Mouse (Mus musculus) common myeloid progenitor, adult 5-6 weeks (primary cell): ENCODE measurements at regions not wholly inside any gene's neighbourhood (a gene's known extent, or its start where the extent isn't known, plus 50 kb on each side); places are given as distances from the start of the nearest gene placed in this dataset.
A peak's percentile ranks its signal among the peaks of the same experiment; 100 is the strongest.

Source experiments
- ATAC-seq: replicated peaks from 2 replicates; pipeline ENCODE4 v1.8.0; 2016; ENCODE audit warnings: low read depth, mild to moderate bottlenecking, moderate TSS enrichment, inconsistent platforms; ENCODE audit not compliant: poor library complexity, severe bottlenecking

DNA sequence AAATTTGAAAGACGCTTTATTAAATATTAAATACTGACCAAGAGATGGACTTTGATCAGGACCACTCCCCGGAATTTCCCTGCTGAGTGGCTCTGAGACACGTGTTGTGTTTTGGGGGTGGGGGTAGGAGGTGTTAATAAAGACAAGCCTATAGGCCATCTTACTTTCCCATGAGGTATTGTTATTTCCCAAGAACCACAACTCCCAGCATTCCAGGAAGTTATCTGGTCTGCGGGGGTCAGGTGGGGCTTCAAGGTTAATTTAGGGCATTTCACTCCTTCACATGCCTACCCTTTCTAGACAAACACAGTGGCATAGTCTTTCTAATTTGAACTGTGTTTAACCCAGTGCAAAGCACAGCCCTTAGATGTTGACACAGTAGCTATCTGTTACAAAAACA, 209.0 kb downstream of the Ktn1 start:
- no peak for ATAC-seq

DNA sequence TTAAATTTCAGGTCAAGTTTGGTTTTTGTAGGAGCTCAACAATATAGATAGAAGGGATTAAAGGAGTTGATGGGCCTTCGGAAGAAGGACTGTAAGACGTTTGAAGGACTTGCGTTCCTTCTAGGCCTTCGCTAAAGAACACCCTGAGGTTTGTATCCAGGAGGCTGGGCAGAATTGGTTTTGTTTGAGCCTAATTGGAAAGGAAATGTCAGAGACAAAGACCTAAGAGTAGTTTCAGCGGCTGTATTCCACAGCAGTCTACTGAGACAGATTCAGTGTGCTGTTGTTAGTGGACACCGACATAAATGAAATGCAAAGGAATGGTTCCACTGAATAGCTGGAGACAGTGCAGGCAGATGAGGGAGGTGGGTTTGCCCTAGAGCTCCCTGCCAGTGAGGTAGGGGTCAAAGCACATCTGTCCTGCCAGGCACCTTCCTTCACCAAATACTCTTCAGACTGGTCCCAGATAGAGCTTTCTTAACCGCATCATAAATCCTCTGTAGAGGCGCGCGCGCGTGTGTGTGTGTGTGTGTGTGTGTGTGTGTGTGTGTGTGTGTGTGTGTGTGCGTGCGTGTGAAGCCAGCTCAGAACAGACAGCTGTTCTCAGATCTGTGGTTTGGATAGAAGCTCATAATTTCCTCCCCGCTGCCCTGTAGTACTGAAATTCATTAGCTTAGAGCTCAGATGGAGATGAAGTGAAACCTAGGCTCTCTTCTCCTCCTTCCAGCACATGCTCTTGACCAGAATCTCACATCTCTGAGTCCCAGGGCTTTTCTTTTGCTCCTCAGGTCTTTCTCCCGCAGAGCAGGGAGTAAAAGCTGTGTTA, 209.7 kb downstream of the Ktn1 start:
- peak; percentile 77 for ATAC-seq

DNA sequence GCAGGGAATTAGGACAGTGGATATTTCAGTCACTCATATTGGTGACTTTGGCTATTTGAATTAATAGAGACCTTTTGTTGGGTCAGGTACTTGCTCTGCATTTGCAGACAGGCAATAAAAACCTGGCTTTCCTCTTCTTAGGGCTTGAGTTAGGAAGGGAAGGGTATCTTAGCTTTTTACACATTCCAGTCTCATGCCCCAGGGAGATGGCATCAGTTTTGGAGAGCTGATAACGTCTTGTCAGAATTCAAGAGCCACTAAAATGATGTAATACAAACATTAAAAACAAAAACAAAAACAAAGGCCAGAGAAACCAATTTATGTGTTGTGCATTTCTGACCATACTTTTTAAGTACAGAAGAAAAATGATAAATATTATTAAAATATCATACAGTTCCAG, 214.3 kb downstream of the Ktn1 start:
- no peak for ATAC-seq

DNA sequence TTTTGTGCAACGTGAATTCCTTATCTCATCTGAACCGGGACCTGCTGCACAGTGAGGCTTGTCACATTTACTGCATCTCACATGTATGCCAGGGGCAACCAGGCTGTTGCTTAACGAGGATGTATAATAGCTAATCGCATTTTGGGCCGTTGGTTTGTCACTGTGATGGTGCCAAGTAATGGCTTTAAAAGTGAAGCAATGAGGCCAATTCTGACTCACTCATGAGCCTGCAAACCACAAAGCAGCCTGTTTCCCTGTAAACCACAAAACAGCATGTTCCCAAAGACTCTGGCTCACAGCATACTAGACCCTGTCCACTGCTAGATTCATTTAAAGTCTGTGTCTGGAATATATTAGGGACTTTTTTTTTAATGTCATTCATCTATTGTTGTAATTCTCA, 214.8 kb downstream of the Ktn1 start:
- ATAC-seq: peak; percentile 85

DNA sequence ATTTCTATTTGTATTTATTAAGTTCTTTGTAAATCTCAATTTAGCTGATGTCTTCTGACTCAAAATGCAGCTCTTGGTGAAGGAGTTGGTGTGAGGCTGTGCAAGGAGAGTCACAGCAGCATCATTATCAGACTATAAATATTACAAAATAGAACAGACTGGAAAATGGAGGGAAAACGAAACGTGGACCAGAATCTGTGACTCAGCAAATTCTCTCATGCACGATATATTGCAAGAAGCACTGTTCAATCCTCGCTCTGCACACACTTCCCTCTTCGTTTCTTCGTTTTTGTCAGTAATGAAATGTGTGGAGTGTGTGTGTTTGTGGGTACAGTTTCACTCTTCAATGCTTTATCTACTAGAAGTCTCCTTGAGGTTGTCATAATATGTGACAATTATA, 215.5 kb downstream of the Ktn1 start:
- ATAC-seq: peak; percentile 43

DNA sequence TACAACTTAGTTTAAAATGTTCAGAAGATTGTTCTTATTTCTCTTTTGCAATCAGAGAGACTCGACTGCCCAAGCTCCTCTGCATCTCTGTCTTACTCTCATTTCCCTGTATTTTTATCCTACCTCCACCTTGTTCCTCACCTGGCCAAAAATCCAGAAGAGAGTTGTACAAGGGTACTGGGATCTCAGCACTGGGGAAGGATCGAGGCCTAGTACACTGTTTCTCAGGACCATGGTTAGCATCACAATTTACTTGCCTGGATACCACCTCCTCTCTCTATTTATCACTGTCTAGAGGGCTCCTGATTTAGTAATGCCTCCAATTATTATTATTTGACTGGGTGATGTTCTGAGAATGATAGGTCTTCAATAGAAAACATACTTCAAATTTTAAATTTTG, 218.8 kb downstream of the Ktn1 start:
- ATAC-seq: no peak

DNA sequence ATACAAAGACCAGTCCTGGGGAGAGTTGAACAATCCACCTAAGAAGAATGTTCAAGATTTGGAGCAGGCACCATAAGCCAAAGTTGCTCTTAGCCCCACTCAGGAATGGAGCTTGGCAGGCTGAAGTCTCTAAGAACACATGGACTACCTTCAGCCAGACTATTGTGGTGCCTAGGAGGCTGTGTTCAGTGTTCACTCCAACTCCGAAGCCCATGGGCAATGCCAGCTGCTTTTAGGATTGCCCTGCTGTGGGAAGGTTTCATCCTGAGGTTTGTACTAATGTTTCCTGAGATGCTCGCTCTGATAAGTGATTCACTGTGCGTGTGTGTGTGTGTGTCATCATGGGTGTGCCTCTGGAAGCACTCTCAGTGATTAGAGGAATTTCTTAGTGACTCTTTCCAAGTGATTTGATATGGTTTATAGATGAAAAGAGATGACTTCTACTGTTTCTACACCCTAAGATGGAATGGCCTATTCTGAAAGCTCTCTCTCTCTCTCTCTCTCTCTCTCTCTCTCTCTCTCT, 220.1 kb downstream of the Ktn1 start:
- no peak for ATAC-seq

DNA sequence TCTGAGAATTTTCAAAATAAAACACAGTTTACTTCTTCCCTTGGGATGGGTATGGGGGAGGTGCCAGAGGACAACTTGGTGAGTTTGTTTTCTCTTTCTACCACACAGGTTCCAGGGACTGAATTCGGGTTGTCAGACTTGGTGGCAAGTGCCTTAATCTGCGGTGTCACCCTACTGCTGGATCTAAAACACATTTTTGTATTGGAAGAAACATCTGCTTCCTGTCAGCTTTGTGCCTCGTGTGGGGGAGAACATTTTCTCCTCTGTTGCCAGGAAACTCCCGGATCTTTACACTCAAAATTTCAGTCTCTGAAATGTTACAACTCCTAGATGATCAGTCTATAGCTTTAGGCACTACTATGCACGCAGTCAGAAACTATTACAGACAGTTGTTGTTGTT, 228.3 kb downstream of the Ktn1 start:
- peak; percentile 71 for ATAC-seq

DNA sequence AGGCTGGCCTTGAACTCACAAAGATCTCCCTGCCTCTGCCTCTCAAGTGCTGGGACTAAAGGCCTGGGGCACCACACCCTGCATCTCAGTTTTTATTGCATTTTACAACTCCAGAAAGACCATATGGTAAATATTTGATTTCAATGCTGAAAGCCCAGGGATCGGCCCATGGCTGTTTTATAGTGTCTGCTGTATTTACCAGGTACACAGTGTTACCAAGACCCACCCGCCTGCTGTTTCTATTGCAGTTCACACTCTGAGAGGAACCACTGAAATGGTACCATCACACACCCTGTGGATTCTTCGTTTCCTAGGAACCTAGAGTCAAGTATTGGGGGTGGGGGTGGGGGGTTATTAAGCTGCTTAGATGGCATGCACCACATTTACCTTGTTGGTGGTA, 228.9 kb downstream of the Ktn1 start:
- ATAC-seq: no peak

DNA sequence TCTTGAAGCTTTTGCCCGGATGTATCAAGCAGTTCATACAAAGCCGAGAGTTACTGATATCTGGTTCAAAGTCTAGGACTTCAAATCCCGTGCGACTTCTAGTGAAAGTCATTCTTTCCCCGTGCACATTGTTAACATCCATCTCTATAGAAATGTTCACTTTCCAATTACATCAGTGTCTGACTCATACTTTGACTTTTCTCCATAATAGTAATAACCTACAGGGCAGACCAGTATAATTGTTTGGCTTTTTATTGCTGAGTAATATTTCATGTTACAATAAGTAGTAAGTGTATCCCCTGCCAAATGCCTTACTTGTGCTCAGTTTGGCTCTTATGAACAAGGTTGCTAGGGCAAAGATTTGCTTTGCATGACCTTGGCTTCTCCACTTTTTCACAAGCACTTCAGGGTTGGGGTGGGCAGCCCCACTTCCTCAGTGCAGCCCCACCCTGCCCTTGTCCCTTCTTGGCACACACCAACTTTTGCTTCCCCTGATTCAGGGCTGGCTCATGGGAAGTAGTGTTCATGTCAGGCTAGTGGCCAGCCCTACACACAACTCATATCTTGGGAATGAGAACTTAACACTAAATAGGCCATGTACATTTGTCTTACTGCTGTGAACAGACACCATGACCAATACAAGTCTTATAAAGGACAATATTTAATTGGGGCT, 229.7 kb downstream of the Ktn1 start:
- no peak for ATAC-seq

DNA sequence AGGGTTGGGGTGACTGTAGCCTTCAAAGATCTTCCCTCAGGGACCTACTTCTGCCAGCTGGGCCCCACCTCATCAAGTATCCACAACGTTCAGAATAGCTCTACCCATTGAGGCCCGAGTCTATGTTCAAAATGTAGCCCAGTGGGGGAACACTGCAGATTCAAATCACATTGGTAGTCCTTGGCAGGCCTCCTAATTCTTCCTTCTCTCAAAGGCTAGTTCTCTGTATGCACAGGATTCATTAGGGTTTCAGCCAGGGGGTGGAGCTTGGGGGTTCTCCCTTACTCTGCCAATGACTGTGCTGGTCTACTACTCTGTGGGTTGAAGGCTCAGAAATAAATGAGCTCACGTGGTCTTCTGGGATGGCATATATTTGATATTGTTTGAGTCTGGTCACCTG, 235.3 kb upstream of the Peli2 start:
- no peak for ATAC-seq

DNA sequence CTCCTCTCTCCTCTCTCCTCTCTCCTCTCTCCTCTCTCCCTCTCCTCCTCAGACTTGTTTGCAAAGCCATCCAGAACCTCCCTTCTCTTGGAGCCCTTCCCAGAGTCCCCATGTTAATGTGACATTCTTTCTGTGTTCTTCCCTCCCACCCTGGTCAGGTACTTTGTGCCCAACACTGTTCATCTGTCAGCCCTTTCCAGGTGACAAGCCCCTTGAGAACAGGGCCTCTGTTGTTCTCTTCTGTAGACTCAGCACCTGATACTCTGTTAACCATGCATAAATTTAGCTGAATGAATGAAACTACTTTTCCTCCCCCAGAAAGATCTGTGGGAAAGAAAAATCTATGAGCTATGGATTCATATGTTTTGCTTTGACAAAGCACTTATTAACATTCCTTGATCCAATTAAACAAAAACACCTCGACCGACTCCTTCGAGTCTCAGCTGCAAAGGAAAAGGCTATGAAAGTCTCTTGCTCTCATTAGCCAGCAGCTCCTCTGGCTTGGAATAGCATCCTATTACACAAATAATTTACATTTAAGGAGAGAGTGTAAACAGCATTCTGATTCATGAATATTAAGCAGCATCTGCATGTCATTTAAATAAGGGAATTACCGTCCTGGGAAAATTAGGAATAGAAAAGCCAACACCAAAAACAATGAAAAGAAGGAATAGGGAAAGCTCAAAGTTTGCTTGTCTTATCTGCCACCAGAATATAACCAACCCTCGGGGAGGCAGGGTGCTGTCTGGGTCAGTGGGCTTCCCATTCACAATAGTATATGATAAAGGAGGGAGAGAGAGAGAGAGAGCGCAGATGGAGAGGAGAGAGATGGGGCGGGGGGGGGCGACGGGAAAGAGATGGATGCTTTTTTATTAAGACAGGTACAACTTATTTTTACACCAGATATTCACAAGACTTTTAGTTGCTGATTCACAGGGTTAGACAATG, 230.1 kb upstream of the Peli2 start:
- no peak for ATAC-seq

DNA sequence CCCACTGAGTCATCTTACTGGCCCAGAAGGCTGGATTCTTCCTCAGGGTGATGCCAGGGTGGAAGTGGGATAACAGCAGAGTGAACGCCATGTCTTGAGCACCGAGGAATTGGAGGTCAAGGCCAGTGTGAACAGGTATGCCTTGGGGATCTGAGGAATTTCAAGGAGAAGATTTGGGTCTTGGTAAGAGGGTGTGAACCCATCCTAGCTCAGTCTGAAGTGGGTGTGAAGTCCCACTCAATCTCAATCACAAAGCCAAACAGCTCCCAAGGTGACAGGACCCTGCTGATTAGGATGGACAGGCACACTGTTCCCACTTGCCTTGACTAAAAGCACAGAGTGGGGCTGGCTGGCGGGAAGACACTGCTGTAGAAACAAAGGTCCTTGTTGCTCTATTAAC, 224.0 kb upstream of the Peli2 start:
- ATAC-seq: no peak

DNA sequence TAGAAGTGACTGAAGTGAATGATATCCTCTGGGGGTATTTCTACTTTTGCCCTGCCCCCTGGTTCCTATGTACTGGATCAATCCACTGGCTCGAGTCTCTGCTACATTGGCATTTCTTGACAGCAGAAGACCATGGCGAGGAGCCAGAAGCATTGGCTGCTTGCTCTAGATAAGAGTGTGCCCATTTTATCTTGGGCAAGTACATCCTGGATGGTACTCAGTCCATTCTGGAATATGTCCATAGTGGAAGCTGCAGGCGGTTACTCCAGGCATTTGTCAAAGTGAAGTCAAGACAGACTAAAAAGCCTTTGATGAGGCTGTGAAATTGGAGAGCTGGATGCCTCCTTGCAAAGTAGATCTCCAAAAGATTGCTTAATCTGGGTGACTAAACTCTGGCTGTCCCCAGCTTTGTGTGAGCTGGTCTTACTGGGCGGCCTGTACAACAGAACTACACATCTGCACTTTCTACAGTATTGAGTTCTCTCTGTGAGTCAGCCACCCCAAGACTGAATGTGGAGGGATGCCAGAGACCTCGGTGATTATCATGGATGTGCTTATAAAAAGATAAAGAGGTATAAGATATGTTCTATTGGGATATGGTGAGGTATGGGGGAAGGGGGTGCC, 222.6 kb upstream of the Peli2 start:
- peak; percentile 68 for ATAC-seq

DNA sequence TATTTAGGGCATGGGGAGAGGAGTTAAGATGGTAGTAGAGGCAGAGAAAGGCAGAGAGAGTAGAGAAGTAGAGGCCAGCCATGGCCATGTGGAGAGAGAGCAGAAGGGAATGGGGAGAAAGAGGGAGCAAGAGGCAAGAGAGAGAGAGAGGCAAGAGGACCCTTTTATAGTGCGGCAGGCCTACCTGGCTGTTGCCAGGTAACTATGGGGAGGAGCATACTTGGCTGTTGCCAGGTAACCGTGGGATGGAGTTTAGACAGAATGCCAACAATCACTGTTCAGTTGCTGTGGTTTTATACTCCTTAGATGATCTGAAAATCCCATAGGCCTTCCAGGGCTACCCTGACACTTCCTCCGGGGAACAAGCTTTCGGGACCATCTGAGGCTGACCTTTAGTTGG, 222.0 kb upstream of the Peli2 start:
- no peak for ATAC-seq

DNA sequence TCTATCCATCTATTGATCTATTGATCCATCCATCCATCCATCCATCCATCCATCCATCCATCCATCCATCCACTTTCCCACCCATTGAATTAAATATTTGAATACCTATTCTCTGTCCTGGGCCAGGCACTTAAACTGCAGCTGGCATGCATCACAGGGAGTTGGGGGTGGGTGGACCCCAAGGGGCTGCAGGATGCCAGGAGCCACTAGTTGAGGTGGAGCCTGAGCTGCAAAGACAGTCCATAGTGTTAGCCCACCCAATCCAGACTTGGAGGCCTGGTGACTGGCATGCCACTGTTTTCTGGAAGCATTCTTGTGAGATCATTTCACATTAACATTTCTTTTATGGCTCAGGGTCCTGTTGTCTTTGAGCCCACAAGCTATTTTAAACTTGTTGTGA, 215.3 kb upstream of the Peli2 start:
- no peak for ATAC-seq

DNA sequence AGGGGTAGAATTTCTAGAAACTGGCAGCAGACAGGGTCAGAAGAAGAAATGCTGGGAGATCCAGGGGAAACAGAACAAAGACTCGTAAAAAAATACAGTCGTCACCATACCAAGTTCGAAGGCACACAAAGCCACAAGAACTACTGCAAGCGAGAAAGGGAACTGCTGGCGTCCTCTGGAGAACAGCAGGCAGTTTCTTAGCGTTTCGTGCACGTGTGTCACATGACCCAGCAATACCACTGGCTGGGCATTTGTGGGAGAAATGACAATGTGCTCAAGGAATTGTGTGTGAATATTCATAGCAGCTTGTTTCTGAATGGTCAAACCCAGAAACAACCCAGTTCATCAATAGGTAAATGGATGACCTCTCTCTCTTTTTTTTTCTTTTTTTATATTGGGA, 211.5 kb upstream of the Peli2 start:
- peak; percentile 63 for ATAC-seq

DNA sequence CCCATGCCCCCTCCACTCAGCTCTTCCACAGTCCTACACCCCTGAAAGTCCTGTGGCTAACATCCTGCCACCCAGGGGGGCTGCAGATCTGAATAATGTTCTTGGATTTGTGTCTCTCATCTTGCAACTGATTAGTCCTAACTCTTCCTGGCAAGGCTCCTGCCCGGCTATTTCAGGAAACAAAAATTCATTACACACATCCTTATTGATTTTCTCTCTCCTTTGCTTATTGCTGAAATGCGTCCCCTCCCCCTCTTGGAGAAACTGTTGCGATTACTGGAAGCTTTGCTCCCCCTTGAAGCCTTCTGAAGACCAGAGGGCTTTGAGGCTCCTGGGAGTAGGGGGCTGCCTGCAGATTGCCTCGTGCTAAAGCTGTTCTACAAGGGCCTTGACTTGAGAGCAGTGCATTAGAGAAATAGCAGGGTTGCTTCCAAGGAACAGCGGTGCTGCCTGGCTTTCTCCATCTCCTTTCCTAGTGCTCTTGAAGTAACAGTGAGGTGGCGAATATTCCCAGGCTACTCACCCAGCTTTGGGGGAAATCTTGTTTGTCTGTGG, 209.8 kb upstream of the Peli2 start:
- ATAC-seq: no peak

DNA sequence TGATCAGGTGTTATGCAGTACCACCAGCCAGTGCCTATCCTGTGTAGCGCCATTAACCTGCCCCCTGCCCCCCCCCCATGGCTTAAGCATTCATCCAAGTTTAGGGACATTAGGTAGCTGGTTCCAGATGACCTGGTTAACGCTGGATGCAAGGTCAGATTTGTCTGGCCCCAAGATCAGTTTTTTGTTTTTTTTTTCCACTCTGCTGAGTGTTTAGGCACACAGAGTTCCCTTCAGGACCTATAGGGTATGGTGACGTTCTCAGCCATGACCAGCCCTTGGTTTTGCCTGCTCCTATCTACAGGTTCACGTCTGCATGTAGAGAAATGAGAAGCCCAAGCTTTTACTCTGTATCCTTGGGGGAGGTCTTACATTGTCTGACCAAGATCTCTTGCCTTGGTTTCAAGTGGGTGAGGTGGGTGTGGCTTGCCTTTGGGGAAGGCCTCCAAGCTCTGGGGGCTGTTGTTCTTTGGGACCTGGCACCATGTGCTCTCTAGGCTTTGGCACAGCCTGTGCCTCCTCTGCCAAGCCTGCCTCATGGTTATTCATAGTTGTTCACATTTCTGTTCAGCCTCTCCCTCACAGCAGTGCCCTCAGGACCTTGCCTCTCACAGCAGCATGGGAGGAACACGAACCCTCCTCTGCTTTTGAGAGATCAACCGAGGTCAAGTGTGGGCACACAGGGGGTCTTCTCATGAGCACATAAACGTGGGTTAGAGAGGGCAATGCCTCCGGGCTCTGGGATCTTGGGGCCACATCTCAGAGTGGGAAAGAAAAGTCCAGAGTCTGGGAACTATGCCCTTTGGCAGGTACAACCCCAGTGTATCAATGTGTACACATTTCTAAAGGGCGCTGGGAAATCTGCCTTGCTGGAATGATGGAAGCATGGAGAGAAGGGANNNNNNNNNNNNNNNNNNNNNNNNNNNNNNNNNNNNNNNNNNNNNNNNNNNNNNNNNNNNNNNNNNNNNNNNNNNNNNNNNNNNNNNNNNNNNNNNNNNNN, 208.8 kb upstream of the Peli2 start:
- ATAC-seq: no peak
